In the genomic region with DNA sequence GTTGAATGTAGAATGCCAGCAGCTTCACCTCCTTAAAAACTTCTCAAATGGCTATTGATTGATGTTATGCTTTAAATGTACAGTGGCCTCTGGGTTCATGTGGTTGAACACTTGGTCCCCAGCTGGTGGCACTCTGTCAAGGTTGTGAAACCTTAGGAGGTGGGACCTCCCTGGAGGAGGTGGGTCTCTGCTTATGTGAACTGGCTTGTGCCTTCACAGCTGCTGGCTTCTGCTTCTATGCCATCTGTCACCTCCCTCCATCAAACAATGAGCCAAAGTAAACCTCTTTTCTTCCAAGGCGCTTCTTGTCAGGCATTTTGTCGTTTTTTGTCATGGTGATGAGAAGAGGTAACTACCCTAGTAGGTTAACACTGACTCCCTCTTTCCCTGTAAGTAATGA, we compare ENCODE assay signal across 8 mouse cellular contexts. TPM values are rescaled to one million over a fixed set of nuclear protein-coding genes. Genes with fewer than 3 reads are reported as not detected.
A peak's percentile ranks its signal among the peaks of the same experiment; 100 is the strongest.
DNase-seq lines count a peak whose midpoint lies in the region; ATAC-seq and TF ChIP-seq lines count a peak whose summit lies in the region.
"Had no signal": no experiment of that assay in that cellular context is flagged by ENCODE, and none has a peak within 500 bp of the region (broad histone marks: within the 10 kb centered on the region; RNA-seq: fewer than 3 reads in every experiment).

No protein-coding gene starts in this region.

- no peak overlapping the region for H3K4me2 ChIP-seq in lung, postnatal 0 days (replicated peaks; ENCODE audit: low read depth, low read length)
- H3K4me2 ChIP-seq: hindbrain, embryonic 15.5 days had no signal

- H3K9me3 ChIP-seq in lung, postnatal 0 days (ENCODE audit: low read length), result no peaks in the 10 kb centered on the region
- H3K9me3 ChIP-seq: hindbrain, embryonic 15.5 days had no signal

- TF ChIP-seq EP300 in lung, postnatal 0 days (IDR thresholded peaks at IDR 0.05), result no peak

- H3K27ac ChIP-seq in kidney, adult 2 months (ENCODE audit: insufficient read depth, low read depth, low read length), result no peak overlapping the region
- no peak overlapping the region for H3K27ac ChIP-seq in lung, postnatal 0 days (ENCODE audit: low read length)
- H3K27ac ChIP-seq: hindbrain, embryonic 15.5 days had no signal

- TF ChIP-seq CTCF in kidney, adult 2 months (conservative IDR thresholded peaks at IDR 0.05; ENCODE audit: insufficient read depth, insufficient read length, low read depth, low read length), result no peak
- TF ChIP-seq CTCF in lung, postnatal 0 days (IDR thresholded peaks at IDR 0.05), result no peak

- peak; percentile 11 for DNase-seq in kidney, adult 2 months
- DNase-seq in kidney, adult 18-20 months, result no peak
- peak; percentile 74 for DNase-seq in R1 (ENCODE audit: low read depth, low spot score)
- peak; percentile 45 to 61 for DNase-seq in adrenal gland, postnatal 36 days
- peak; percentile 33 for DNase-seq in lung, postnatal 0 days (ENCODE audit: low spot score)
- no peak for DNase-seq in frontal cortex, postnatal 25 days (ENCODE audit: low spot score in 2 of 2)

- WGBS in kidney, adult 2 months, result 66% methylated on average over 2 of the region's 2 CpGs
- 33% methylated on average over 2 of the region's 2 CpGs for WGBS in lung, postnatal 0 days

- H3K36me3 ChIP-seq in kidney, adult 2 months (ENCODE audit: control insufficient read depth, insufficient read depth, low read length), result no peaks in the 10 kb centered on the region
- H3K36me3 ChIP-seq in lung, postnatal 0 days (ENCODE audit: insufficient read depth, low read length), result no peaks in the 10 kb centered on the region
- H3K36me3 ChIP-seq: hindbrain, embryonic 15.5 days had no signal

- H3K4me1 ChIP-seq in kidney, adult 2 months (ENCODE audit: control insufficient read depth, insufficient read depth, low read length), result peaks cover 22% of the 10 kb centered on the region; the same call in 1 of the 2 replicates
- no peaks in the 10 kb centered on the region; the same call in 1 of the 2 replicates for H3K4me1 ChIP-seq in lung, postnatal 0 days (ENCODE audit: insufficient read depth, low read depth, low read length)

- no peak for ATAC-seq in lung, postnatal 0 days
- ATAC-seq in megakaryocyte-erythroid progenitor cell, adult 5-6 weeks (replicated peaks; ENCODE audit: low FRiP score, low TSS enrichment, poor library complexity, severe bottlenecking), result no peak

- H3K9ac ChIP-seq in lung, postnatal 0 days (replicated peaks; ENCODE audit: low read depth), result no peak overlapping the region
- H3K9ac ChIP-seq: hindbrain, embryonic 15.5 days had no signal

- no peak overlapping the region for H3K4me3 ChIP-seq in kidney, adult 2 months (ENCODE audit: insufficient read depth, low read depth, low read length)
- H3K4me3 ChIP-seq in lung, postnatal 0 days (ENCODE audit: low read depth, low read length), result no peak overlapping the region
- H3K4me3 ChIP-seq: hindbrain, embryonic 15.5 days had no signal

- no peak for TF ChIP-seq POLR2A in kidney, adult 2 months (IDR thresholded peaks at IDR 0.05; ENCODE audit: low read depth, low read length)

- no peaks in the 10 kb centered on the region for H3K27me3 ChIP-seq in kidney, adult 2 months (replicated peaks; ENCODE audit: control insufficient read depth, insufficient read depth, low read length)
- no peaks in the 10 kb centered on the region for H3K27me3 ChIP-seq in lung, postnatal 0 days (replicated peaks; ENCODE audit: insufficient read depth, low read length)
- H3K27me3 ChIP-seq: hindbrain, embryonic 15.5 days had no signal

RNA-seq across cellular contexts. Expression of a gene that starts 13.8 kb away (rescaled TPM):
- 17.6 and 21.9 TPM in 2 replicates for polyA plus RNA-seq in kidney, adult 2 months (2012; rRNA removed)
- total RNA-seq in adrenal gland, postnatal 36 days (2021), result 100 to 1,000 TPM; 115 to 126 TPM
- polyA plus RNA-seq in lung, postnatal 0 days (2015; fragmentation: Nextera tagmentation; extraction: Ambion mirVana), result 45.5 and 54.3 TPM in 2 replicates
- total RNA-seq in megakaryocyte-erythroid progenitor cell, adult 5-6 weeks (2014; fragmentation: Nextera tagmentation), result 50.7 and 76.2 TPM in 2 replicates
- 55.7 and 58.4 TPM in 2 replicates for total RNA-seq in megakaryocyte-erythroid progenitor cell, adult 5-6 weeks (2017)

RNA-seq across cellular contexts. Expression of a gene that starts 31.7 kb away (rescaled TPM):
- polyA plus RNA-seq in kidney, adult 2 months (2012; rRNA removed), result 17.8 and 18.4 TPM in 2 replicates
- total RNA-seq in adrenal gland, postnatal 36 days (2021), result 10 to 100 TPM; 43.8 to 68.9 TPM
- polyA plus RNA-seq in lung, postnatal 0 days (2015; fragmentation: Nextera tagmentation; extraction: Ambion mirVana), result 15.0 and 15.5 TPM in 2 replicates
- 11.9 and 19.7 TPM in 2 replicates for total RNA-seq in megakaryocyte-erythroid progenitor cell, adult 5-6 weeks (2014; fragmentation: Nextera tagmentation)
- total RNA-seq in megakaryocyte-erythroid progenitor cell, adult 5-6 weeks (2017), result 11.9 and 12.9 TPM in 2 replicates

Comparison
In these comparisons a context has a peak if more than half of its experiments do, and no peak if none do; other contexts are left out.
1. DNase-seq: peak in kidney, adult 2 months (single experiment), R1 (single experiment), adrenal gland, postnatal 36 days (2 of 2) and lung, postnatal 0 days (single experiment); none in kidney, adult 18-20 months (single experiment) and frontal cortex, postnatal 25 days (0 of 2).